Mouse (Mus musculus) liver, postnatal 0 days (tissue): ENCODE data around the gene Epb41l2.

Experiments used
- CTCF ChIP-seq: sonication (generic); IDR thresholded peaks from 2 replicates; pipeline ENCODE4 v1.5.1; 2016; ENCODE audit warnings: antibody characterized with exemption, low read depth
- EP300 ChIP-seq: IDR thresholded peaks from 2 replicates; pipeline ENCODE4 v1.6.1; 2016; ENCODE audit warnings: antibody characterized with exemption, low read depth, mild to moderate bottlenecking

- TF ChIP-seq CTCF (no peak), EP300 (0 out of 2 replicates have a peak, but pooled peaks have one; percentile 33)
These were observed 6.1 kb downstream of the Epb41l2 start for GRCm38 (mm10) chr10:25365708-25366107.
